Mouse (Mus musculus) C2C12 (cell line): ENCODE data around the gene Kidins220. TPM values are rescaled to one million over a fixed set of nuclear protein-coding genes. Genes with fewer than 3 reads are reported as not detected.

Source experiments
- H3K27me3 ChIP-seq: one replicate; pipeline ENCODE4 v1.6.1; 2011; ENCODE audit not compliant: control insufficient read depth, insufficient read depth, insufficient read length
- H3K36me3 ChIP-seq: one replicate; pipeline ENCODE4 v1.6.1; 2011; ENCODE audit not compliant: control insufficient read depth, insufficient read depth
- H3K4me3 ChIP-seq: one replicate; pipeline ENCODE4 v1.5.1; 2011; ENCODE audit warnings: mild to moderate bottlenecking, control low read depth; ENCODE audit not compliant: poor library complexity, insufficient read depth, severe bottlenecking
- H3K79me2 ChIP-seq: one replicate; pipeline ENCODE4 v1.6.1; 2011; ENCODE audit not compliant: control insufficient read depth, insufficient read depth
- H3K79me3 ChIP-seq: one replicate; pipeline ENCODE4 v1.6.1; 2011; ENCODE audit warnings: low read depth, control low read depth
- H3ac ChIP-seq: one replicate; pipeline ENCODE3; 2011; ENCODE audit warnings: low read depth; ENCODE audit not compliant: control insufficient read depth, insufficient read length
- CEBPB ChIP-seq: IDR thresholded peaks from one replicate; pipeline ENCODE4 v1.6.1; 2011; ENCODE audit warnings: low read depth, mild to moderate bottlenecking, control low read depth, moderate library complexity
- CTCF ChIP-seq: IDR thresholded peaks from one replicate; pipeline ENCODE4 v1.5.1; 2011; ENCODE audit not compliant: control insufficient read depth, insufficient read depth, insufficient read length
- FOSL1 ChIP-seq: IDR thresholded peaks from one replicate; pipeline ENCODE4 v1.8.0; 2011; ENCODE audit warnings: mild to moderate bottlenecking, low read length; ENCODE audit not compliant: poor library complexity, insufficient read depth, severe bottlenecking
- MAX ChIP-seq: IDR thresholded peaks from one replicate; pipeline ENCODE4 v1.6.1; 2011; ENCODE audit warnings: mild to moderate bottlenecking, control low read depth
- MYOD1 ChIP-seq: IDR thresholded peaks from one replicate; pipeline ENCODE4 v1.6.1; 2011; ENCODE audit warnings: low read depth; ENCODE audit not compliant: control insufficient read depth, insufficient read length
- MYOG ChIP-seq: IDR thresholded peaks from one replicate; pipeline ENCODE4 v1.6.1; 2011; ENCODE audit not compliant: control insufficient read depth, insufficient read length; ENCODE audit errors: extremely low read depth
- USF1 ChIP-seq: IDR thresholded peaks from one replicate; pipeline ENCODE4 v1.6.1; 2011; ENCODE audit warnings: low read depth, mild to moderate bottlenecking, control low read depth, moderate library complexity
- polyA plus RNA-seq: library from polyadenylated mRNA; unstranded; fragments of >200 nt; fragmentation: generic; extraction: Trizol; gene quantifications from one replicate; pipeline ENCODE4 v1.2.1, GENCODE M21; 2012; ENCODE audit warnings: missing spikeins

Gene Kidins220
- polyA plus RNA-seq, 1 experiment: 8.9 TPM

GRCm38 (mm10) chr12:25097210-25098160 lies 122.8 kb downstream of the Kidins220 start:
- TF ChIP-seq MYOG: no peak
- TF ChIP-seq USF1: peak; percentile 81
- TF ChIP-seq CEBPB: peak; percentile 52
- TF ChIP-seq MAX: peak; percentile 86
- no peak for TF ChIP-seq MYOD1
- no peak for TF ChIP-seq CTCF
- TF ChIP-seq FOSL1: no peak
- Histone ChIP-seq H3K27me3 (no peaks in the 10 kb centered on the region), H3K36me3 (peaks cover 18% of the 10 kb centered on the region)

GRCm38 (mm10) chr12:25098161-25098550 lies 123.4 kb downstream of the Kidins220 start:
- H3ac ChIP-seq: peak overlapping the region; percentile 77
- peak overlapping the region; percentile 26 for H3K4me3 ChIP-seq
- peaks cover 28% of the 10 kb centered on the region for H3K79me2 ChIP-seq
- TF ChIP-seq FOSL1 (no peak), MAX (no peak), CTCF (no peak), USF1 (no peak), MYOD1 (no peak), CEBPB (no peak), MYOG (no peak)
- H3K27me3 ChIP-seq: no peaks in the 10 kb centered on the region
- H3K36me3 ChIP-seq: peaks cover 14% of the 10 kb centered on the region
- H3K79me3 ChIP-seq: peaks cover 22% of the 10 kb centered on the region

More at GRCm38 (mm10) chr12:25097210-25098160, 122.8 kb downstream of the Kidins220 start:
- H3K79me2 ChIP-seq: peaks cover 31% of the 10 kb centered on the region
- H3K4me3 ChIP-seq: peak overlapping the region; percentile 26
- H3K79me3 ChIP-seq: peaks cover 23% of the 10 kb centered on the region
- peak overlapping the region; percentile 31 for H3ac ChIP-seq

GRCm38 (mm10) chr12:25098561-25099312 lies 124.0 kb downstream of the Kidins220 start:
- H3K79me3 ChIP-seq: peaks cover 18% of the 10 kb centered on the region
- peaks cover 22% of the 10 kb centered on the region for H3K79me2 ChIP-seq
- H3ac ChIP-seq: peak overlapping the region; percentile 77
- H3K27me3 ChIP-seq: no peaks in the 10 kb centered on the region
- TF ChIP-seq MAX (no peak), MYOD1 (peak; percentile 89)
- H3K36me3 ChIP-seq: peaks cover 8% of the 10 kb centered on the region
- peak overlapping the region; percentile 32 for H3K4me3 ChIP-seq

- peak overlapping the region; percentile 32 for H3K4me3 ChIP-seq
- peaks cover 15% of the 10 kb centered on the region for H3K79me3 ChIP-seq
- TF ChIP-seq CEBPB: no peak
- no peak for TF ChIP-seq MYOG
- no peak for TF ChIP-seq MYOD1
- H3K36me3 ChIP-seq: peaks cover 3% of the 10 kb centered on the region
- H3ac ChIP-seq: peak overlapping the region; percentile 16
- H3K79me2 ChIP-seq: peaks cover 17% of the 10 kb centered on the region
- no peaks in the 10 kb centered on the region for H3K27me3 ChIP-seq
These were observed 124.5 kb downstream of the Kidins220 start for GRCm38 (mm10) chr12:25099313-25099562.

GRCm38 (mm10) chr12:25099563-25100408 lies 125.1 kb downstream of the Kidins220 start:
- Histone ChIP-seq H3ac (peak overlapping the region; percentile 59), H3K4me3 (peak overlapping the region; percentile 32), H3K79me3 (peaks cover 11% of the 10 kb centered on the region), H3K79me2 (peaks cover 12% of the 10 kb centered on the region), H3K36me3 (no peaks in the 10 kb centered on the region), H3K27me3 (no peaks in the 10 kb centered on the region)
- TF ChIP-seq USF1: no peak
- no peak for TF ChIP-seq MYOD1
